Mouse (Mus musculus) forebrain, embryonic 11.5 days (tissue): ENCODE results near the gene Olfr1426. TPM values are rescaled to one million over a fixed set of nuclear protein-coding genes. Genes with fewer than 3 reads are reported as not detected.
"Not testable (repeated sequence)": the region's sequence is repeated elsewhere in the genome, so short reads cannot be mapped to it uniquely, and the experiment has no call there.

ENCODE experiments used
- ATAC-seq: fragments of 200-750 bp; cut with Nextera tagmentation; replicated peaks from 2 replicates; pipeline ENCODE4 v1.8.0; 2017; ENCODE audit warnings: moderate TSS enrichment; ENCODE audit not compliant: low FRiP score
- DNase-seq: peaks from one replicate; pipeline ENCODE4 v3.0.0-alpha.2; 2017; ENCODE audit warnings: low spot score
- H3K27ac ChIP-seq: fragments of 300-500 bp; sonication (generic); 2 replicates; pipeline ENCODE4 v1.5.1; 2014; ENCODE audit warnings: low read depth, low read length
- H3K27me3 ChIP-seq: fragments of 300-500 bp; sonication (generic); 2 replicates; pipeline ENCODE4 v1.6.1; 2014; ENCODE audit warnings: mild to moderate bottlenecking, low read length, mixed read lengths; ENCODE audit not compliant: control insufficient read depth, insufficient read depth
- H3K36me3 ChIP-seq: fragments of 300-500 bp; sonication (generic); 2 replicates; pipeline ENCODE4 v1.6.1; 2014; ENCODE audit warnings: mild to moderate bottlenecking, low read length, moderate library complexity, mixed read lengths; ENCODE audit not compliant: control insufficient read depth, insufficient read depth
- H3K4me1 ChIP-seq: fragments of 300-500 bp; sonication (generic); replicated peaks from 2 replicates; pipeline ENCODE4 v1.6.1; 2014; ENCODE audit warnings: low read length, mixed read lengths; ENCODE audit not compliant: control insufficient read depth, insufficient read depth
- H3K4me2 ChIP-seq: fragments of 300-500 bp; sonication (generic); 2 replicates; pipeline ENCODE4 v1.6.1; 2014; ENCODE audit warnings: low read depth, mild to moderate bottlenecking, low read length, moderate library complexity, mixed read lengths; ENCODE audit not compliant: severe bottlenecking
- H3K4me3 ChIP-seq: fragments of 300-500 bp; sonication (generic); 2 replicates; pipeline ENCODE4 v1.5.1; 2014; ENCODE audit warnings: low read depth, low read length
- H3K9ac ChIP-seq: fragments of 300-500 bp; sonication (generic); 2 replicates; pipeline ENCODE4 v1.6.1; 2014; ENCODE audit warnings: low read length
- H3K9me3 ChIP-seq: fragments of 300-500 bp; sonication (generic); 2 replicates; pipeline ENCODE4 v1.6.1; 2016; ENCODE audit warnings: low read length, mixed read lengths; ENCODE audit not compliant: control insufficient read depth
- WGBS: fragments of 180-500 bp; shearing (Covaris S2); extraction: QIAGEN DNeasy Blood & Tissue Kit; methylation state at CpG from one replicate; pipeline ENCODE4 v1.1.7; 2014; 5-methylcytosine and 5-hydroxymethylcytosine counted together
- polyA plus RNA-seq: library from polyadenylated mRNA; unstranded; fragments of >200 nt; fragmentation: Nextera tagmentation; extraction: Ambion mirVana; gene quantifications from 2 replicates; pipeline ENCODE4 v1.2.1, GENCODE M21; 2014

Gene Olfr1426
- polyA plus RNA-seq: not detected in 2 replicates

- WGBS: 78% methylated on average over 1 of the region's 1 CpGs
- no peak for ATAC-seq
Observed at GRCm38 (mm10) chr19:12091913-12092312, at the start of gene Olfr1426. Olfr1426 (minus strand) TSS chr19:12092013.

GRCm38 (mm10) chr19:12134289-12134688 is 42.5 kb upstream of the Olfr1426 start:
- no peaks in the 10 kb centered on the region for H3K27me3 ChIP-seq
- H3K27ac ChIP-seq: no peak overlapping the region
- WGBS: 27% methylated on average over 2 of the region's 2 CpGs
- H3K36me3 ChIP-seq: no peaks in the 10 kb centered on the region
- no peaks in the 10 kb centered on the region for H3K4me1 ChIP-seq
- H3K4me2 ChIP-seq: no peak overlapping the region
- H3K9ac ChIP-seq: no peak overlapping the region
- ATAC-seq: no peak
- H3K4me3 ChIP-seq: no peak overlapping the region
- no peaks in the 10 kb centered on the region for H3K9me3 ChIP-seq
- DNase-seq: no peak

More at GRCm38 (mm10) chr19:12091913-12092312, at the start of gene Olfr1426:
- Histone ChIP-seq H3K9me3 (no peaks in the 10 kb centered on the region), H3K9ac (no peak within 1 kb of the TSS), H3K36me3 (no peaks in the 10 kb centered on the region), H3K4me2 (no peak within 1 kb of the TSS), H3K4me3 (no peak within 1 kb of the TSS), H3K27ac (no peak within 1 kb of the TSS), H3K27me3 (no peaks in the 10 kb centered on the region), H3K4me1 (no peaks in the 10 kb centered on the region)
- no peak for DNase-seq

DNA sequence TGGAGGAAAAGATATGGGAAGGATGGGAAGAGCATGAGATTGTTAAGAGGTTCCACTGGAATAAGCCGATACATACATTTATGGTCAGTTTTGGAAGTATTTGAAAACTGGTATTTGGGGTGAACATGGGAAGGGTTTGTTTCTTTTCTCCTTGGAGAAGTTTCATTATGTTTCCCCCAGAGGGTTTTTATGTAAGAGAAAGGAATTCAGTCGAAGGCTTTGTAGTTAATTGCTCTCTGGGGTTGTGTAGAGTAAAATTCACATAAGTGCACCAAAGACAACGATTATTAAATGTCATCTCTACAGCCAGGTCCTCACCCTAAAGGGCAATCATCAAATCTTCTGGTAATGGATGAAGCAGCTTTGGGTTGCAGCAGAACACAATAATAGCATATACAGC is 31.3 kb upstream of the Olfr1426 start, which contains the start of gene Olfr76:
Gene Olfr76, minus strand, starts transcription at position 101 of the 400 bp plus-strand sequence.
- H3K36me3 ChIP-seq: no peaks in the 10 kb centered on the region
- no peaks in the 10 kb centered on the region for H3K9me3 ChIP-seq
- no peaks in the 10 kb centered on the region for H3K27me3 ChIP-seq
- 82% methylated on average over 3 of the region's 3 CpGs for WGBS
- no peak within 1 kb of the TSS for H3K4me3 ChIP-seq
- H3K9ac ChIP-seq: no peak within 1 kb of the TSS
- DNase-seq: no peak
- H3K27ac ChIP-seq: no peak within 1 kb of the TSS
- H3K4me2 ChIP-seq: no peak within 1 kb of the TSS
- no peaks in the 10 kb centered on the region for H3K4me1 ChIP-seq
- ATAC-seq: no peak

DNA sequence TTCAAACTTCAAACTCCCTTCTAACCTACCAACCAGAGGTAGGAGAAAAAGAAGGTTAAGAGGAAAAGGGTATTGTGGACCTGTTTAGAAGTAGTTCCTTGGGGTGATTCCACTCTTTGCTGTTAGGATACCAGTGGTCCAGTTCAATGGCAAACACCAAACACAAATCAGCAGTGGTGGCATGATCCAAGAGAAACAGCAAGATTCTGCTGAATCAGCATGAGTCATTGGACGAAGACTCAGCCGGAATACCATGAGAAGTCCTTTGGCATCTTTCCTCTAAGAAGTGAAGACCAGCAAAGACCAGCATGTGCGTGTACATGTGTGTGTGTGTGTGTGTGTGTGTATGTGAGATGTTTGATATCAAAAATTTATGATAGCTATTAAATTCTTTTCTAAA is 24.7 kb upstream of the Olfr1426 start:
- Histone ChIP-seq H3K4me3 (no peak overlapping the region), H3K9me3 (no peaks in the 10 kb centered on the region), H3K9ac (no peak overlapping the region), H3K36me3 (no peaks in the 10 kb centered on the region), H3K4me2 (no peak overlapping the region), H3K27ac (no peak overlapping the region), H3K4me1 (no peaks in the 10 kb centered on the region), H3K27me3 (no peaks in the 10 kb centered on the region)
- DNase-seq (no peak), ATAC-seq (no peak)
- 86% methylated on average over 3 of the region's 3 CpGs for WGBS

DNA sequence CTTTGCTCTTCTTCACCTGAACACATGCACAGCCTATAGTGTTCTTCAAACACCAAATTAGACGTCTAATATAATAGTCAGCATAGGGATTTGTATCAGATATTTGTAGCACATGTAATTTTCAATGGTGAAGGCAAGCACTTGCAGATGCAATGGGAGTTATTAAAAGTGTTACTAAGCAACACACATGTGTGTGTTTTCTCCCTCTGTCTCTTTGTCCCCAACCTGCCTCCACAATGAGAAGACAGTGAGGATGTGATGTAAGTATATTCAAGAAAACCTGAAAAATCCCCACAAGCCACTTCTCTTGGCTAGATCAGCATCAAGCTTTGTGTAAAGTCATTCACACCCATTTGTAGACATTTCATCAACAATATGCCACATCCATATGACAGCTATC is 24.0 kb upstream of the Olfr1426 start, which contains the start of gene Olfr1428:
Gene Olfr1428, minus strand, starts transcription at position 101 of the 400 bp plus-strand sequence.
- no peak for DNase-seq
- H3K4me3 ChIP-seq: no peak within 1 kb of the TSS
- H3K4me2 ChIP-seq: no peak within 1 kb of the TSS
- no peak for ATAC-seq
- H3K36me3 ChIP-seq: no peaks in the 10 kb centered on the region
- no peaks in the 10 kb centered on the region for H3K9me3 ChIP-seq
- no peaks in the 10 kb centered on the region for H3K4me1 ChIP-seq
- H3K27me3 ChIP-seq: no peaks in the 10 kb centered on the region
- no peak within 1 kb of the TSS for H3K9ac ChIP-seq
- WGBS: 78% methylated on average over 1 of the region's 1 CpGs
- no peak within 1 kb of the TSS for H3K27ac ChIP-seq

DNA sequence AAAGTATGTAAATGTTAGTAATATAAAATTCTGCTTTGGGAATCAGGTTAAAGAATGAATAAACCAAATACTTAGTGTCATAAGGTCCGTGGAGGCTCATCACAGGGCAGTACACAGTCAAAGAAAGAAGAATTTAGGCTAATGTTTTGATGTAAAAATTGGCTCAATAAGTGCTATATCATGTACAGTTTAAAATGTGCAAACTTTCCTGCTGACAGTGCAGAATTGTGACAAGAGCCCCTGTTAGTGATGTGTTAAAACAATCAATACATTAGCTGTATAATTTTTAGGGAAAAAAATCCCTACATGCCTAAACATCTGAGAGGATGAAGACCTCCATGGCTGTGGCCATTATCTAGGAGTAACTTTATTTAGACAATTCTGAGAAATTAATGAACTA is 22.0 kb upstream of the Olfr1426 start:
- Histone ChIP-seq H3K9ac (no peak overlapping the region), H3K4me3 (no peak overlapping the region), H3K36me3 (no peaks in the 10 kb centered on the region), H3K9me3 (no peaks in the 10 kb centered on the region), H3K4me1 (no peaks in the 10 kb centered on the region), H3K4me2 (no peak overlapping the region), H3K27me3 (no peaks in the 10 kb centered on the region), H3K27ac (no peak overlapping the region)
- DNase-seq (no peak), ATAC-seq (no peak)
- WGBS: 55% methylated on average over 1 of the region's 1 CpGs

- no peak overlapping the region for H3K4me3 ChIP-seq
- H3K9ac ChIP-seq: no peak overlapping the region
- DNase-seq (no peak), ATAC-seq (no peak)
- H3K27ac ChIP-seq: no peak overlapping the region
- no peaks in the 10 kb centered on the region for H3K4me1 ChIP-seq
- no peaks in the 10 kb centered on the region for H3K36me3 ChIP-seq
- no peaks in the 10 kb centered on the region for H3K9me3 ChIP-seq
- WGBS: 70% methylated on average over 1 of the region's 1 CpGs
- no peaks in the 10 kb centered on the region for H3K27me3 ChIP-seq
- H3K4me2 ChIP-seq: no peak overlapping the region
Observed at GRCm38 (mm10) chr19:12104541-12104940, 12.7 kb upstream of the Olfr1426 start.

DNA sequence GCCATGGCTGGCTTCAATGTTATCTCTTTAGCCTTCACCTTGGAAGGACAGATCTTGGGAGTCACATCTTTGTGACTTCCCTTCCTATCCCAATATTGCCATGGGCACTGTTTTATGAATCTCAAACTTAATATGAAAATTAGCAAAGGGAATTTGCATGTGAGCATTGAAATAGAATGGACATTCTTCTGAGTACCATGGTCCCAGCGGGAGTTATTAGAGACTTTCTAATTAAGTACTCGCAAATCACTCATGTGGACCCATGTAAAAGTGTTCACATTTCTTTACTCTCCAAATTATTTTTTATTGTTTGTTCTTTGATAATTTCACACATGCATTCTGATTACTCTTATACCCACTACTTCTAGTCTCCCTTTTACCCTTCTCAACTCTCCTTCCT is 11.4 kb upstream of the Olfr1426 start, which contains the start of gene Olfr1427:
Gene Olfr1427, minus strand, starts transcription at position 101 of the 400 bp plus-strand sequence.
- no peak for DNase-seq
- ATAC-seq: no peak
- Histone ChIP-seq H3K4me2 (no peak within 1 kb of the TSS), H3K27me3 (no peaks in the 10 kb centered on the region), H3K36me3 (no peaks in the 10 kb centered on the region), H3K27ac (no peak within 1 kb of the TSS), H3K4me1 (no peaks in the 10 kb centered on the region), H3K9ac (no peak within 1 kb of the TSS), H3K4me3 (no peak within 1 kb of the TSS), H3K9me3 (no peaks in the 10 kb centered on the region)
- WGBS: 91% methylated on average over 2 of the region's 2 CpGs

- H3K4me1 ChIP-seq, ATAC-seq, H3K36me3 ChIP-seq, H3K4me3 ChIP-seq, DNase-seq, H3K27ac ChIP-seq, H3K27me3 ChIP-seq, H3K9ac ChIP-seq, H3K9me3 ChIP-seq, H3K4me2 ChIP-seq: not testable (repeated sequence)
- WGBS: 85% methylated on average over 4 of the region's 4 CpGs
Observed at GRCm38 (mm10) chr19:12077631-12078030, 14.2 kb downstream of the Olfr1426 start, which contains the start of gene Olfr1425. Olfr1425 (minus strand) TSS chr19:12077731.
